Mouse (Mus musculus) kidney, adult 2 months (tissue): ENCODE data around the gene Gm37240. TPM values are rescaled to one million over a fixed set of nuclear protein-coding genes. Genes with fewer than 3 reads are reported as not detected.

Source experiments
- DNase-seq: peaks from one replicate; pipeline ENCODE4 v3.0.0; 2021
- H3K27ac ChIP-seq: fragments of 200-500 bp; 2 replicates; pipeline ENCODE4 v1.5.1; 2012; ENCODE audit warnings: low read depth, low read length, control low read depth, inconsistent platforms; ENCODE audit not compliant: insufficient read depth
- H3K27me3 ChIP-seq: fragments of 200-500 bp; replicated peaks from 2 replicates; pipeline ENCODE4 v1.6.1; 2012; ENCODE audit warnings: mild to moderate bottlenecking, moderate library complexity, low read length, inconsistent platforms; ENCODE audit not compliant: control insufficient read depth, insufficient read depth
- H3K36me3 ChIP-seq: fragments of 200-500 bp; 2 replicates; pipeline ENCODE4 v1.6.1; 2012; ENCODE audit warnings: mild to moderate bottlenecking, moderate library complexity, low read length, inconsistent platforms; ENCODE audit not compliant: control insufficient read depth, insufficient read depth
- H3K4me1 ChIP-seq: fragments of 200-500 bp; 2 replicates; pipeline ENCODE4 v1.6.1; 2011; ENCODE audit warnings: low read length; ENCODE audit not compliant: control insufficient read depth, insufficient read depth
- H3K4me3 ChIP-seq: fragments of 200-500 bp; 2 replicates; pipeline ENCODE4 v1.5.1; 2011; ENCODE audit warnings: mild to moderate bottlenecking, low read depth, low read length, control low read depth; ENCODE audit not compliant: insufficient read depth
- CTCF ChIP-seq: fragments of 200-500 bp; conservative IDR thresholded peaks from 2 replicates; pipeline ENCODE4 v1.5.1; 2011; ENCODE audit warnings: low read depth, mild to moderate bottlenecking, control low read depth, low read length, moderate library complexity, mixed read lengths; ENCODE audit not compliant: insufficient read depth, insufficient read length
- POLR2A ChIP-seq: fragments of 200-500 bp; IDR thresholded peaks from one replicate; pipeline ENCODE4 v1.6.1; 2011; ENCODE audit warnings: low read depth, low read length, control low read depth
- WGBS: fragments of 180-500 bp; shearing (Covaris S2); methylation state at CpG from one replicate; pipeline ENCODE4 v1.1.7; 2018; 5-methylcytosine and 5-hydroxymethylcytosine counted together
- polyA plus RNA-seq: library from polyadenylated mRNA; depleted of rRNA; stranded (reverse); fragments of >200 nt; gene quantifications from 2 replicates; pipeline ENCODE4 v1.2.3, GENCODE M21; 2012

The Gm37240 gene
- polyA plus RNA-seq, 1 experiment, result 5.5 TPM

- 76% methylated on average over 6 of the region's 6 CpGs for WGBS
- no peak for DNase-seq
- no peaks in the 10 kb centered on the region for H3K4me1 ChIP-seq
- no peak overlapping the region for H3K4me3 ChIP-seq
- no peak for TF ChIP-seq CTCF
- TF ChIP-seq POLR2A, result no peak
- H3K27ac ChIP-seq, result no peak overlapping the region
- no peaks in the 10 kb centered on the region for H3K36me3 ChIP-seq
- H3K27me3 ChIP-seq, result no peaks in the 10 kb centered on the region
These were observed 713.8 kb downstream of the Gm37240 start for GRCm38 (mm10) chr3:85173441-85174071.

DNA sequence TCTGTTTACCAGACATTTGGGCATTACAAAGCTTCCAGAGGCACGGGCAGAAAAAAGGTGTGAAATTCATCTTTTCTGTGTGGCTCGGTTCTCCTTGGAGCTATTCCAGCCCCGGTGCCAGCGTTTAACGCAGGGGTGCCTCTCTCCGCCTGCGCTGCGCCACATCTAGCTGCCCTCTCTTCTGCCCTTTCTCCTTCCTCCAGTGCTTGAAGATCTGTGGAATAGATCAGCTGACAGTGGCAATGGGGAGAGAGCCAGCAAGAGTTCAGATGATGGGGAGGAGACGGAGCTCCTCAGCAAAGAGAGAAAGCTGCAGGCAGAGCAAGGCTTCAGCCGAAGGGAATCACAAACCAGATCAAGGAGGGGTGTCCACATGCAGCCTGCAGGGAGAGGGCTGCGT, 714.8 kb downstream of the Gm37240 start:
- WGBS, result 28% methylated on average over 11 of the region's 11 CpGs
- no peaks in the 10 kb centered on the region for H3K36me3 ChIP-seq
- no peak overlapping the region for H3K27ac ChIP-seq
- H3K27me3 ChIP-seq, result no peaks in the 10 kb centered on the region
- H3K4me1 ChIP-seq, result no peaks in the 10 kb centered on the region
- H3K4me3 ChIP-seq, result 0 out of 2 replicates have a peak overlapping the region, but pooled peaks have one; percentile 11
- TF ChIP-seq CTCF (no peak), POLR2A (no peak)
- DNase-seq, result no peak

DNA sequence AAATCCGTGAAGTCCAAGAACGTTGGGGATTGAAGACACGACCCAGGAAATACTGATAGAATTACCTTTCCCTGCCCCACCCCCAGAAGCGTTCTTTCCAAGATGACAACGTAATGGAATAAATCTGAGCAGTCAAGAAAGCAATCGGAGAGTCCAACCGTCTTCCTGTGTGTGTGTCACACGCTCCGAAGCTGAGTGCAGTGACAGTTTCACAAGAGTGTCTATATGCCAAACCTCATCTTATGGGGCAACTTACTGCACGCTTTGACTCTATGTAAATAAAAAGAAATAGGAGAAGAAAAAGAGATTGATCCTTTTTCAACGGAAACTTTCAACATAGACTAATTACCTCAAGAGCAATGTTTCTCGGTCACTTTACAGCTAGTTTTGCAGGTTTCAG, 715.2 kb downstream of the Gm37240 start:
- DNase-seq, result no peak

DNA sequence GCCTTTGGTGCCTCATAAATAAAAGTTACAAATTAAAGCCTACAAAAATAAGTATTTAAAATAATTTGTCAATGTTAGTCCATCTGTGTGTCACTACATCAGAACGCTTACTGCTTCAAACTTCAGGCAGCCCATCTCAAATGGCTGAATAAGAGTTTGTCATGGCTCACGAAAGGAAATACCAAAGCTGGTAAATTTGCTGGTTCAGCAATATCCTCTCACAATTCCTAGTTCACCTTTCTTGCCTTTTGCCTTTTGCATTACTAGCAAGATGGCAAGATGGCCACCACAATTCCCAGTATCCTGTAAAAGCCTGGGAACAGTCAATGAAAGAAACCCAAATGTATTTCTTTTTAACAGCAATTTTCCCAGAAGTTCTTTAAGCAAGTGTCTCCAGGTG, 718.5 kb downstream of the Gm37240 start:
- no peaks in the 10 kb centered on the region for H3K36me3 ChIP-seq
- TF ChIP-seq CTCF (no peak), POLR2A (no peak)
- no peak overlapping the region for H3K27ac ChIP-seq
- DNase-seq, result no peak
- 92% methylated on average over 2 of the region's 2 CpGs for WGBS
- H3K4me3 ChIP-seq, result no peak overlapping the region
- H3K27me3 ChIP-seq, result no peaks in the 10 kb centered on the region
- H3K4me1 ChIP-seq, result no peaks in the 10 kb centered on the region

More for the DNA sequence above, 715.2 kb downstream of the Gm37240 start:
- H3K36me3 ChIP-seq, result no peaks in the 10 kb centered on the region
- H3K4me3 ChIP-seq, result no peak overlapping the region
- H3K27me3 ChIP-seq, result no peaks in the 10 kb centered on the region
- H3K4me1 ChIP-seq, result no peaks in the 10 kb centered on the region
- WGBS, result 30% methylated on average over 12 of the region's 12 CpGs
- TF ChIP-seq POLR2A, result no peak
- TF ChIP-seq CTCF, result no peak
- H3K27ac ChIP-seq, result no peak overlapping the region

DNA sequence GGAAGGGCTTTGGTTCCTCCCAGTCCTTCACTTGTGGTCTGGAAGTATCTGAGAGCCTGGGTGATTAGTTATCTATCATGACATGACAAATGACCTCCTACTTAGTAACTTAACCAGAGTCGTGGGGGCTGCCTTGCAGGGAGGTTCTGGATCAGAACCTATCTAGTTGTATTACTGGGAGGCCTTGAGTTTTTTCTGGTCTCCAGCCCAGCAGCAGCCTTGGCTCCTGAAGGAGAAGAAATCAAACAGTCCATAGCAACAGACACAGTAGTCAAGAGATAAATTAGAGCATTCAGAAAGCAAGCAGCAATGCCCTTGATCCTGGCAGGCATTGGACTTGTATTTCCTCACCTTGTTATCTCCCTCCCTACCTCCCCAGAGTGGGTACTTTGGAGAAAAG, 722.4 kb downstream of the Gm37240 start:
- Histone ChIP-seq H3K4me1 (no peaks in the 10 kb centered on the region), H3K27me3 (no peaks in the 10 kb centered on the region), H3K36me3 (no peaks in the 10 kb centered on the region), H3K27ac (no peak overlapping the region), H3K4me3 (no peak overlapping the region)
- TF ChIP-seq CTCF (no peak), POLR2A (no peak)
- no peak for DNase-seq
- 31% methylated on average over 1 of the region's 1 CpGs for WGBS

GRCm38 (mm10) chr3:85163396-85163795, 723.9 kb downstream of the Gm37240 start:
- Histone ChIP-seq H3K36me3 (no peaks in the 10 kb centered on the region), H3K4me3 (no peak overlapping the region), H3K27me3 (no peaks in the 10 kb centered on the region), H3K27ac (no peak overlapping the region), H3K4me1 (no peaks in the 10 kb centered on the region)
- 92% methylated on average over 5 of the region's 5 CpGs for WGBS
- TF ChIP-seq CTCF, result no peak
- no peak for TF ChIP-seq POLR2A
- no peak for DNase-seq

DNA sequence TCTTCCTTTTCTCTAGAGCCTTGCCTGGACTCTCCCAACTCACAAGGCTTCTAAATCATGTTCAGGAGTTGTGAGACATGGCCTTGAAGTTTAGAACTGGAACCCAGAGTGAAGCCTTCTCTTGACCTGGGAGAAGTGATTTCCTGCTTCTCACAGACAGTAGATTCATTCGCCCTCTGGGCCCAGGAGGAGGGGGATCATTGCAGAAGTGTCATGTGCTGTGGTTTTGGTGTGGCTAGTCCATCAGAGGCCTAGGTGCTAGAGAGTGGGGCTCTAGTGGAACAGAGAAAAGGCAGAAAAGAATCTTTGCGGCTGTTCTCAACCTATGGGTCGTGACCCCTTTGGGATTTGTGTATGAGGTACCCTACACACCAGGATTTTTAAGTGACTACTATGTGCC, 724.9 kb downstream of the Gm37240 start:
- H3K4me3 ChIP-seq, result no peak overlapping the region
- no peaks in the 10 kb centered on the region for H3K27me3 ChIP-seq
- WGBS, result 82% methylated on average over 3 of the region's 3 CpGs
- no peaks in the 10 kb centered on the region for H3K36me3 ChIP-seq
- no peaks in the 10 kb centered on the region for H3K4me1 ChIP-seq
- H3K27ac ChIP-seq, result no peak overlapping the region
- TF ChIP-seq POLR2A (no peak), CTCF (no peak)
- DNase-seq, result no peak

GRCm38 (mm10) chr3:85160816-85161215, 726.5 kb downstream of the Gm37240 start:
- Histone ChIP-seq H3K36me3 (no peaks in the 10 kb centered on the region), H3K27me3 (no peaks in the 10 kb centered on the region), H3K4me3 (no peak overlapping the region), H3K4me1 (no peaks in the 10 kb centered on the region), H3K27ac (no peak overlapping the region)
- WGBS, result 84% methylated on average over 10 of the region's 10 CpGs
- TF ChIP-seq POLR2A, result no peak
- TF ChIP-seq CTCF, result no peak
- DNase-seq, result no peak
